Mouse (Mus musculus) embryonic facial prominence, embryonic 11.5 days (tissue): ENCODE results near the gene Pdzrn4. TPM values are rescaled to one million over a fixed set of nuclear protein-coding genes. Genes with fewer than 3 reads are reported as not detected.
A peak's percentile ranks its signal among the peaks of the same experiment; 100 is the strongest.

Experiments used
- ATAC-seq: fragments of 200-750 bp; cut with Nextera tagmentation; replicated peaks from 2 replicates; pipeline ENCODE4 v1.8.0; 2017; ENCODE audit warnings: low read depth; ENCODE audit not compliant: insufficient number of reproducible peaks, low FRiP score, low TSS enrichment
- DNase-seq: peaks from one replicate; pipeline ENCODE4 v3.0.0-alpha.2; 2015; ENCODE audit warnings: low spot score
- H3K27ac ChIP-seq: fragments of 300-500 bp; sonication (generic); replicated peaks from 2 replicates; pipeline ENCODE4 v1.5.1; 2014; ENCODE audit warnings: mild to moderate bottlenecking, low read depth, low read length, control low read depth
- H3K27me3 ChIP-seq: fragments of 300-500 bp; sonication (generic); 2 replicates; pipeline ENCODE4 v1.6.1; 2014; ENCODE audit warnings: mild to moderate bottlenecking, low read length, moderate library complexity, mixed read lengths; ENCODE audit not compliant: control insufficient read depth, insufficient read depth
- H3K36me3 ChIP-seq: fragments of 300-500 bp; sonication (generic); replicated peaks from 2 replicates; pipeline ENCODE4 v1.6.1; 2014; ENCODE audit warnings: low read depth, mild to moderate bottlenecking, low read length, moderate library complexity, mixed read lengths; ENCODE audit not compliant: control insufficient read depth, insufficient read depth
- H3K4me1 ChIP-seq: fragments of 300-500 bp; sonication (generic); 2 replicates; pipeline ENCODE4 v1.6.1; 2014; ENCODE audit warnings: low read length, mixed read lengths; ENCODE audit not compliant: control insufficient read depth, insufficient read depth
- H3K4me2 ChIP-seq: fragments of 300-500 bp; sonication (generic); 2 replicates; pipeline ENCODE4 v1.6.1; 2014; ENCODE audit warnings: low read depth, mild to moderate bottlenecking, control low read depth, low read length, moderate library complexity
- H3K4me3 ChIP-seq: fragments of 300-500 bp; sonication (generic); 2 replicates; pipeline ENCODE4 v1.5.1; 2014; ENCODE audit warnings: low read depth, low read length, control low read depth
- H3K9ac ChIP-seq: fragments of 300-500 bp; sonication (generic); replicated peaks from 2 replicates; pipeline ENCODE4 v1.6.1; 2014; ENCODE audit warnings: mild to moderate bottlenecking, control low read depth, low read length
- H3K9me3 ChIP-seq: fragments of 300-500 bp; sonication (generic); replicated peaks from 2 replicates; pipeline ENCODE4 v1.6.1; 2016; ENCODE audit warnings: mild to moderate bottlenecking, low read length, inconsistent platforms, mixed read lengths; ENCODE audit not compliant: control insufficient read depth
- WGBS: fragments of 180-500 bp; shearing (Covaris S2); extraction: QIAGEN DNeasy Blood & Tissue Kit; methylation state at CpG from one replicate; pipeline ENCODE4 v1.1.7; 2014; 5-methylcytosine and 5-hydroxymethylcytosine counted together
- polyA plus RNA-seq: library from polyadenylated mRNA; unstranded; fragments of >200 nt; fragmentation: Nextera tagmentation; extraction: Ambion mirVana; gene quantifications from 2 replicates; pipeline ENCODE4 v1.2.1, GENCODE M21; 2014

Gene Pdzrn4
- polyA plus RNA-seq, 1 experiment from 2014 or later = 2.8 TPM

GRCm38 (mm10) chr15:92571244-92571539 is 174.5 kb downstream of the Pdzrn4 start:
- Histone ChIP-seq H3K9me3 (no peaks in the 10 kb centered on the region), H3K4me1 (no peaks in the 10 kb centered on the region), H3K27me3 (no peaks in the 10 kb centered on the region), H3K4me3 (no peak overlapping the region), H3K4me2 (no peak overlapping the region), H3K9ac (no peak overlapping the region), H3K27ac (no peak overlapping the region), H3K36me3 (no peaks in the 10 kb centered on the region)
- 67% methylated on average over 5 of the region's 5 CpGs for WGBS
- DNase-seq (no peak), ATAC-seq (no peak)

DNA sequence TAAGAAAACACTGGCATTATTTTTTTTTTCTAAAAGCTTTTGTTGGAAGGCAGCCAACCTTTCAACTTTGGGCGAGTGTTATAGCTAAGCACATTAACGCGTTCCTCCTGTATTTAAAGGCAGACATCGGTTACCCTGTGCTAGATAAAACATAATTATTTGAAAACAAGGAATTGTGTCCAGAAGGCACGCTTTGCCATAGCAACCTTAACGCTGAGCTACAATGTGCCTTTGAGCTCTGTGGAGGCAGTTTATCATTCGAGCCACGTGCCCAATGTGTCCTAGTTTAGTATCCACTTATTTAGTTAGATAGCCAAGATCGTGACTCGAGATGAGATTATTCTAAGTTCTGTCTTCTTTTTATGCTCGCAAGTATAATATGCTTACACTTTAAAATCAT is 180.8 kb downstream of the Pdzrn4 start:
- no peaks in the 10 kb centered on the region for H3K27me3 ChIP-seq
- 73% methylated on average over 11 of the region's 11 CpGs for WGBS
- no peak overlapping the region for H3K4me2 ChIP-seq
- no peak overlapping the region for H3K27ac ChIP-seq
- DNase-seq (no peak), ATAC-seq (no peak)
- no peak overlapping the region for H3K4me3 ChIP-seq
- H3K4me1 ChIP-seq = no peaks in the 10 kb centered on the region
- H3K36me3 ChIP-seq = no peaks in the 10 kb centered on the region
- no peak overlapping the region for H3K9ac ChIP-seq
- no peaks in the 10 kb centered on the region for H3K9me3 ChIP-seq

DNA sequence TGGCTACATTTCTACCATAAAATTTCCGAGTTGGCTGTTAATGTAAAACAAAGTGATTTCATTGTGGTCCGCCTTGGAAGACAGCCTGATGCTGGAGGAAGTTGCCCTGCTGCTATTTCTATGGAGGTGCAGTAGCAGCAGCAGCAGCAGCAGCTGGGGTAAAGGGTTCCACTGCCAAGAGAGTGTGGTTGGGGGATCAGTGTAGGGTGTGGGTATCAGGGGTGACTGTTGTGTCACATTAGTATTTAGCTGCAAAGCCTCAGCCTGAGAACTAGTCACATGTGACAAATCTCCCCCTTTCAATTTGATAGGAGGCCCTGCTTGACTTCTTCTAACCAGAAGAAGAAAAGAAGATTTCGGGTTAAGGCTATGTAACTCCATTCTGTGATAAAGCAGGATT is 183.5 kb downstream of the Pdzrn4 start:
- Histone ChIP-seq H3K4me1 (no peaks in the 10 kb centered on the region), H3K27me3 (no peaks in the 10 kb centered on the region), H3K27ac (no peak overlapping the region), H3K4me3 (no peak overlapping the region), H3K4me2 (no peak overlapping the region), H3K36me3 (no peaks in the 10 kb centered on the region), H3K9ac (no peak overlapping the region), H3K9me3 (no peaks in the 10 kb centered on the region)
- DNase-seq (no peak), ATAC-seq (no peak)
- 57% methylated on average over 3 of the region's 3 CpGs for WGBS

GRCm38 (mm10) chr15:92580742-92581383 is 184.2 kb downstream of the Pdzrn4 start:
- no peaks in the 10 kb centered on the region for H3K27me3 ChIP-seq
- H3K4me2 ChIP-seq = no peak overlapping the region
- no peak overlapping the region for H3K9ac ChIP-seq
- H3K4me3 ChIP-seq = no peak overlapping the region
- no peaks in the 10 kb centered on the region for H3K36me3 ChIP-seq
- no peak for ATAC-seq
- DNase-seq = no peak
- H3K27ac ChIP-seq = no peak overlapping the region
- no peaks in the 10 kb centered on the region for H3K4me1 ChIP-seq
- no peaks in the 10 kb centered on the region for H3K9me3 ChIP-seq
- WGBS = 79% methylated on average over 9 of the region's 9 CpGs

DNA sequence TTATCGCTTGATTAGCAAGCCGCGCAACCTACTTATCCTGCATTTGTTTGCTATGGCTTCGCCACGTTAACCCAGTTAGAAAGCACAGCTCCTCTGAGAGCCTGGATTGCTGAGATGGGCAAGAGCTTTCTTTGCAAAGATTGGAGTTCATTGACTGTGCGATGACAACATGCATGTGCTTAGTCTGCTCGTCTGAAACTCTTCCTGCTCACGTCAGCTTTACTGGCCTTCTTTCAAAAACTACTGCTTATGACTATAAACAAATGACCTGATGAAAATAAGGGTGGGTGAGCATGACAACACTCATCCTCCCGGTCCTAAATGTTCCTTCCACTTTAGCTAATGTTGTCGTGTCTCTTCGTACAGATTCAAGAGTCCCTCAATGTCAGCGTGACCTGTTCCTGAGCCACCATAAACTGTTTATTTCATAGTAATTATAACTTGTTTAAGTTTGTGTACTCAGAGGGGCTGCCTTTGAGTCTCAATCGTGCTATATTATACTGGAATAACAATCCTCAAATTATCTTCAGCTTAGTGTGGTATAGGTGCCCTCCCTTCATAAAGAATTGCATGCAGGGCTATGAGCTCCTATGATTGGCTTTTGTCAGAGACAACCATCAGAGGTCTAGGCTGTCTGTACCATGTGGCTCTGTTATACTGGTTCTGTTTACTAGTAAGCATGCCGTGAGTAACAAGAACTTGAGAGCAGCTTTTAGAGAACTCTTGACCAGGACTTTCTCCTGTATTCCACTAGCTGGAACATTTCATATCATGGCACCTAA is 187.9 kb downstream of the Pdzrn4 start:
- Histone ChIP-seq H3K27me3 (no peaks in the 10 kb centered on the region), H3K4me1 (no peaks in the 10 kb centered on the region), H3K9ac (no peak overlapping the region), H3K27ac (no peak overlapping the region), H3K4me3 (no peak overlapping the region), H3K4me2 (no peak overlapping the region), H3K36me3 (no peaks in the 10 kb centered on the region), H3K9me3 (no peaks in the 10 kb centered on the region)
- DNase-seq = no peak
- 88% methylated on average over 14 of the region's 14 CpGs for WGBS
- ATAC-seq = no peak

DNA sequence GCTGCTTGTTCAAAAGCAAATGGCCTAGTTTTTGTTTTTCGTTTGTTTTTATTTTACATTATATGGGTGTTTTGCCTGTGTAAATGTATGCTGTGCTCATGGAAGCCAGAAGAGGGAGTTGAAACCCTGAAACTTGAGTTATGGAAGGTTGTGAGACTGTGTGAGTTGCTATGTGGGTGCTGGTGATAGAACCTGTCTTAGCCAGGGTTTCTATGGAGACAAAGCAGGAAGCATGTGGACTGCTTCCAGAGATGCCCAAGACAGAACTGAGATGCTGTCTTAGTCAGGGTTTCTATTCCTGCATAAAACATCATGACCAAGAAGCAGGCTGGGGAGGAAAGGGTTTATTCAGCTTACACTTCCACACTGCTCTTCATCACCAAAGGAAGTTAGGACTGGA is 190.8 kb downstream of the Pdzrn4 start:
- Histone ChIP-seq H3K9me3 (no peaks in the 10 kb centered on the region), H3K27me3 (no peaks in the 10 kb centered on the region), H3K27ac (no peak overlapping the region), H3K9ac (no peak overlapping the region), H3K4me3 (no peak overlapping the region), H3K36me3 (no peaks in the 10 kb centered on the region), H3K4me1 (no peaks in the 10 kb centered on the region), H3K4me2 (no peak overlapping the region)
- 78% methylated on average over 1 of the region's 1 CpGs for WGBS
- ATAC-seq (no peak), DNase-seq (no peak)

- Histone ChIP-seq H3K36me3 (no peaks in the 10 kb centered on the region), H3K27me3 (no peaks in the 10 kb centered on the region), H3K9ac (no peak overlapping the region), H3K9me3 (no peaks in the 10 kb centered on the region), H3K27ac (no peak overlapping the region), H3K4me2 (no peak overlapping the region), H3K4me1 (no peaks in the 10 kb centered on the region), H3K4me3 (no peak overlapping the region)
- ATAC-seq (no peak), DNase-seq (no peak)
- WGBS = 50% methylated on average over 2 of the region's 2 CpGs
These were observed 198.0 kb downstream of the Pdzrn4 start for GRCm38 (mm10) chr15:92594721-92595120.

GRCm38 (mm10) chr15:92597011-92597780 is 200.5 kb downstream of the Pdzrn4 start:
- Histone ChIP-seq H3K27ac (no peak overlapping the region), H3K4me3 (peak overlapping the region; percentile 31), H3K4me1 (no peaks in the 10 kb centered on the region), H3K9ac (peak overlapping the region; percentile 0), H3K27me3 (no peaks in the 10 kb centered on the region), H3K4me2 (peak overlapping the region; percentile 55), H3K36me3 (no peaks in the 10 kb centered on the region), H3K9me3 (no peaks in the 10 kb centered on the region)
- DNase-seq = peak; percentile 52
- under 1% methylated on average over 20 of the region's 20 CpGs for WGBS
- no peak; the same call in 1 of the 2 replicates for ATAC-seq
